Mouse (Mus musculus) kidney, embryonic 16.5 days (tissue): Measurements from ENCODE around the gene 4930583I09Rik. TPM values are rescaled to one million over a fixed set of nuclear protein-coding genes. Genes with fewer than 3 reads are reported as not detected.
A peak's percentile ranks its signal among the peaks of the same experiment; 100 is the strongest.

Source experiments
- ATAC-seq: fragments of 200-750 bp; cut with Nextera tagmentation; 2 replicates; pipeline ENCODE4 v1.8.0; 2017; ENCODE audit warnings: moderate TSS enrichment; ENCODE audit not compliant: low FRiP score, low TSS enrichment
- H3K27ac ChIP-seq: fragments of 300-500 bp; sonication (generic); 2 replicates; pipeline ENCODE4 v1.5.1; 2014; ENCODE audit warnings: low read length
- H3K27me3 ChIP-seq: fragments of 300-500 bp; sonication (generic); 2 replicates; pipeline ENCODE4 v1.6.1; 2014; ENCODE audit warnings: low read length, control low read depth, mixed read lengths; ENCODE audit not compliant: insufficient read depth
- H3K36me3 ChIP-seq: fragments of 300-500 bp; sonication (generic); 2 replicates; pipeline ENCODE4 v1.6.1; 2014; ENCODE audit warnings: low read length, control low read depth, mixed read lengths; ENCODE audit not compliant: insufficient read depth
- H3K4me1 ChIP-seq: fragments of 300-500 bp; sonication (generic); 2 replicates; pipeline ENCODE4 v1.6.1; 2014; ENCODE audit warnings: low read length, control low read depth, mixed read lengths; ENCODE audit not compliant: insufficient read depth
- H3K4me2 ChIP-seq: fragments of 300-500 bp; sonication (generic); replicated peaks from 2 replicates; pipeline ENCODE4 v1.6.1; 2014; ENCODE audit warnings: low read depth, low read length
- H3K4me3 ChIP-seq: fragments of 300-500 bp; sonication (generic); 2 replicates; pipeline ENCODE4 v1.5.1; 2014; ENCODE audit warnings: mild to moderate bottlenecking, low read length
- H3K9ac ChIP-seq: fragments of 300-500 bp; sonication (generic); replicated peaks from 2 replicates; pipeline ENCODE4 v1.6.1; 2014; ENCODE audit warnings: low read length
- H3K9me3 ChIP-seq: fragments of 300-500 bp; sonication (generic); 2 replicates; pipeline ENCODE4 v1.6.1; 2016; ENCODE audit warnings: low read length, control low read depth
- WGBS: fragments of 180-500 bp; shearing (Covaris S2); extraction: QIAGEN DNeasy Blood & Tissue Kit; methylation state at CpG from one replicate; pipeline ENCODE4 v1.1.7; 2014; 5-methylcytosine and 5-hydroxymethylcytosine counted together
- polyA plus RNA-seq: library from polyadenylated mRNA; unstranded; fragments of >200 nt; fragmentation: Nextera tagmentation; extraction: Ambion mirVana; gene quantifications from 2 replicates; pipeline ENCODE4 v1.2.1, GENCODE M21; 2015

The 4930583I09Rik gene
- polyA plus RNA-seq = not detected in 2 replicates

- H3K4me1 ChIP-seq = no peaks in the 10 kb centered on the region
- H3K9ac ChIP-seq = no peak within 1 kb of the TSS
- H3K36me3 ChIP-seq = no peaks in the 10 kb centered on the region
- peak within 1 kb of the TSS; percentile 12; the same call in 1 of the 2 replicates for H3K4me2 ChIP-seq
- no peaks in the 10 kb centered on the region for H3K27me3 ChIP-seq
- H3K9me3 ChIP-seq = no peaks in the 10 kb centered on the region
- ATAC-seq = no peak
- WGBS = 62% methylated on average over 6 of the region's 6 CpGs
- no peak within 1 kb of the TSS for H3K27ac ChIP-seq
- H3K4me3 ChIP-seq = no peak within 1 kb of the TSS
Observed at GRCm38 (mm10) chr17:64835928-64836327, at the start of gene 4930583I09Rik. Gene 4930583I09Rik, minus strand, starts transcription at chr17:64836071.

- no peak overlapping the region for H3K9ac ChIP-seq
- no peak overlapping the region for H3K4me2 ChIP-seq
- H3K4me1 ChIP-seq = no peaks in the 10 kb centered on the region
- no peak for ATAC-seq
- H3K27ac ChIP-seq = no peak overlapping the region
- H3K4me3 ChIP-seq = no peak overlapping the region
- no peaks in the 10 kb centered on the region for H3K36me3 ChIP-seq
- no peaks in the 10 kb centered on the region for H3K27me3 ChIP-seq
- H3K9me3 ChIP-seq = no peaks in the 10 kb centered on the region
- WGBS = 90% methylated on average over 12 of the region's 12 CpGs
Observed at GRCm38 (mm10) chr17:64876111-64876510, 40.2 kb upstream of the 4930583I09Rik start.

- no peaks in the 10 kb centered on the region for H3K4me1 ChIP-seq
- H3K36me3 ChIP-seq = no peaks in the 10 kb centered on the region
- H3K27ac ChIP-seq = peak overlapping the region; percentile 23; the same call in 1 of the 2 replicates
- H3K4me2 ChIP-seq = no peak overlapping the region
- H3K9ac ChIP-seq = no peak overlapping the region
- H3K4me3 ChIP-seq = no peak overlapping the region
- H3K27me3 ChIP-seq = no peaks in the 10 kb centered on the region
- 25% methylated on average over 4 of the region's 4 CpGs for WGBS
- H3K9me3 ChIP-seq = no peaks in the 10 kb centered on the region
- peak; percentile 86 for ATAC-seq
Observed at GRCm38 (mm10) chr17:64873651-64874072, 37.8 kb upstream of the 4930583I09Rik start.

DNA sequence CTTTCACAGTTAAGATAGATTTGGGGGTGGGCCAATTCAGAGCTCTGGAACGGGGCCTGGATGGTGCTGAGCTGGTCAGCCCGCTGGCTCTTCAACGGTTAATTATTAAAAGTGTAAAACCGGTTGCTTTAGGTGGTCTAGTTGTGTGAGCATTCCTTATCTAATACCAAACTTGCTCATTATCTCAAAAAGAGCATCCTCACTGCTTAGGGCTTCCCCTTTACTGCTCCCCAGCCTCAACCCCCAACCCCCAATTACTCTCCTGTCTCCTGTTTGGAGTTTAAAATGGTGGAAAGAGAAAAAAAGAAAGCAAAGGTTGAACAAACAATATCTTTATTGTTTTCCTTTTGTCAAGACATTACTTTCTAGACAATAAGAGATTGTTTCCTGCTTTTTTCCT lies 27.9 kb upstream of the 4930583I09Rik start:
- H3K36me3 ChIP-seq = no peaks in the 10 kb centered on the region
- 55% methylated on average over 4 of the region's 4 CpGs for WGBS
- no peaks in the 10 kb centered on the region for H3K27me3 ChIP-seq
- no peaks in the 10 kb centered on the region for H3K4me1 ChIP-seq
- H3K9me3 ChIP-seq = peaks cover 6% of the 10 kb centered on the region; the same call in 1 of the 2 replicates
- no peak overlapping the region for H3K4me2 ChIP-seq
- no peak overlapping the region for H3K27ac ChIP-seq
- ATAC-seq = no peak
- no peak overlapping the region for H3K4me3 ChIP-seq
- H3K9ac ChIP-seq = no peak overlapping the region

- Histone ChIP-seq H3K4me1 (no peaks in the 10 kb centered on the region), H3K9me3 (no peaks in the 10 kb centered on the region), H3K4me3 (no peak overlapping the region), H3K36me3 (no peaks in the 10 kb centered on the region), H3K9ac (no peak overlapping the region), H3K27ac (no peak overlapping the region), H3K4me2 (no peak overlapping the region), H3K27me3 (no peaks in the 10 kb centered on the region)
- WGBS = 77% methylated on average over 3 of the region's 3 CpGs
- ATAC-seq = no peak
Observed at GRCm38 (mm10) chr17:64860963-64861362, 25.1 kb upstream of the 4930583I09Rik start.

DNA sequence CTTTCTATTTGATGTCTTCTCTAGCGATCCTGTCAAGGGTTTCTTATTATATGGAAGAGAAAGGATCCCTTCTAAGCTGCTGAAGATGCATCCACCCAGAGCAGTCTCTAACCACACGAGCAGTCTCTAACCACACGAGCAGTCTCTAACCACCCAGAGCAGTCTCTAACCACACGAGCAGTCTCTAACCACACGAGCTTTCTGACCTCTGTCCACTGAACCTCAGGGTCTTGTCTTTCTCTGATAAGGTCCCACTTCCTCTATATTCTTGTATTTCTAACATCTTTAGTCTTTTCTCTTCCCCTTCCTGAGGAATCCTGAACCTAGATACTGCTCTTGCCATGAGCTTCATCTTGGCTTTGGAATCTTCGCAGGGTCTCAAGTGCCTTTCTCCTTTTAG lies 23.0 kb upstream of the 4930583I09Rik start:
- Histone ChIP-seq H3K9ac (no peak overlapping the region), H3K9me3 (no peaks in the 10 kb centered on the region), H3K4me1 (no peaks in the 10 kb centered on the region), H3K36me3 (no peaks in the 10 kb centered on the region), H3K27ac (no peak overlapping the region), H3K27me3 (no peaks in the 10 kb centered on the region), H3K4me2 (no peak overlapping the region), H3K4me3 (no peak overlapping the region)
- 78% methylated on average over 6 of the region's 6 CpGs for WGBS
- ATAC-seq = no peak

DNA sequence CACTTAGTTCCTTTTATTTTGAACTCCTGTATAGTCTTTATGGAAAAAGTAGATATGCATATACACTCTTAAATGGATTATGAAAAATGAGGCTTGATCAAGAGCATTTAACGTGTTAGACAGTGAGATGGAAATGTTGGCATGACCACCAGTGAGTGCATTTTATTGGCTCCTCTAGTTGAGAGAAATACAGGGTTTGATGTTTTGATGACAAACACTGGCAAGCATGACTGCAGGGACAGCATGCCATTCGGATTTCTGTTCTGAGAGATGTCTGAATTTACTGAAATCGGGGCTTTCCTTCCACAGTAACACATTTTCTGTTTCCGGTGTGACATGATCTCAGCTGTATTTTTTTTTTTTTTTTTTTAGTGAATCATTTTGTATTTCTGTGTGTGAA lies 12.2 kb upstream of the 4930583I09Rik start:
- no peaks in the 10 kb centered on the region for H3K27me3 ChIP-seq
- no peak overlapping the region for H3K4me2 ChIP-seq
- no peak overlapping the region for H3K9ac ChIP-seq
- H3K36me3 ChIP-seq = no peaks in the 10 kb centered on the region
- H3K4me3 ChIP-seq = no peak overlapping the region
- no peak for ATAC-seq
- H3K9me3 ChIP-seq = no peaks in the 10 kb centered on the region
- no peak overlapping the region for H3K27ac ChIP-seq
- WGBS = 79% methylated on average over 4 of the region's 4 CpGs
- H3K4me1 ChIP-seq = no peaks in the 10 kb centered on the region

DNA sequence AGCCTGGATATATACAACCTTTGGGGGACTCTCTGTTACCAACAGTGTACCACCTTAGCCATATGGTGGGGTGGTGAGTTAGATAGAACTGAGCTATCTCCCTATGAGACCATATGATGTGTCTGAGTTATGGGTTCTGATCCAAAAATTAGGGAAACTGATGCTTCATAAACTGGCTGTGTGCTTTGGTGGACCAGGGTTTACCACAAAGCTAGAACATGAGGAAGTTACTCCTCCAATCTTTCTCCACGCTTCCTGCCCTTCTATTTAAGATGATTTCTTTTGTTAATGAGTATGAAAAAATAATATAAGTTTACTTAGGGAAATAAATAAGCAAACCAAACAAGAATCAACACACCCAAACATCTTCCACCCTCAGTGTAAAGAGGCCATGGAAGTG lies 10.8 kb upstream of the 4930583I09Rik start:
- Histone ChIP-seq H3K4me2 (no peak overlapping the region), H3K4me1 (no peaks in the 10 kb centered on the region), H3K9ac (no peak overlapping the region), H3K27ac (no peak overlapping the region), H3K9me3 (no peaks in the 10 kb centered on the region), H3K27me3 (no peaks in the 10 kb centered on the region), H3K36me3 (no peaks in the 10 kb centered on the region), H3K4me3 (no peak overlapping the region)
- ATAC-seq = no peak
- 73% methylated on average over 1 of the region's 1 CpGs for WGBS

- no peak overlapping the region for H3K4me3 ChIP-seq
- WGBS = 27% methylated on average over 7 of the region's 7 CpGs
Observed at GRCm38 (mm10) chr17:64836892-64837291, 1.0 kb upstream of the 4930583I09Rik start.

DNA sequence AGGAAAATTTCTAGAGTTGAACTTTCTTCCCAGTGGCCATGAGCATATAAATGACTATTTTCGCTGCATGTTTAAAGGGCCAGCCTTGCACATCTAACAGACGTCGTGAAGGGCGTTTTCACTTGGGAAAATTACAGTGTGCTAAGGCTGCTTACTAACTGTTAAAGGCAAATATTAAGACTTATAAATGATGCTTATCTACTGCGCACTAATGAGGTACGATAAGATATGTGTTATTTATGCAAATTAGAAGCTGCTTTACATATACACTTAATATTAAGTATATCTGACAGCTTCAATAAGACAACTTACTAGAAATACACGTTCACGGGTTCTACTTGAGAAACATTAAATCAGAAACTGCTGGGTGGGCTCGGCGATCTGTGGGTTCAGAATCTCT lies 481 bp upstream of the 4930583I09Rik start:
- 83% methylated on average over 10 of the region's 10 CpGs for whole genome bisulfite sequencing
- Histone ChIP-seq H3K4me3 (no peak overlapping the region), H3K4me1 (no peaks in the 10 kb centered on the region), H3K4me2 (no peak overlapping the region), H3K9me3 (no peaks in the 10 kb centered on the region), H3K27me3 (no peaks in the 10 kb centered on the region), H3K9ac (no peak overlapping the region), H3K36me3 (no peaks in the 10 kb centered on the region), H3K27ac (no peak overlapping the region)
- ATAC-seq = no peak

More at GRCm38 (mm10) chr17:64836892-64837291, 1.0 kb upstream of the 4930583I09Rik start:
- Histone ChIP-seq H3K27me3 (no peaks in the 10 kb centered on the region), H3K4me1 (no peaks in the 10 kb centered on the region), H3K4me2 (peak overlapping the region; percentile 12; the same call in 1 of the 2 replicates), H3K9me3 (no peaks in the 10 kb centered on the region), H3K36me3 (no peaks in the 10 kb centered on the region), H3K27ac (no peak overlapping the region), H3K9ac (no peak overlapping the region)
- ATAC-seq = no peak
